19 mouse cellular contexts compared by ENCODE assay signal in genomic region chr7:30823675-30824074, GRCm38 (mm10). TPM values are rescaled to one million over a fixed set of nuclear protein-coding genes. Genes with fewer than 3 reads are reported as not detected.
DNase-seq lines count a peak whose midpoint lies in the region; ATAC-seq and TF ChIP-seq lines count a peak whose summit lies in the region.
"Had no signal": no experiment of that assay in that cellular context is flagged by ENCODE, and none has a peak within 500 bp of the region (broad histone marks: within the 10 kb centered on the region; RNA-seq: fewer than 3 reads in every experiment).

Gene Ffar2 (minus strand): TSS chr7:30823775.

- TF ChIP-seq POLR2A in spleen, adult 2 months (IDR thresholded peaks at IDR 0.05; ENCODE audit: low read depth, low read length): no peak

- ATAC-seq in intestine, embryonic 16.5 days: no peak
- no peak for ATAC-seq in stomach, embryonic 16.5 days (ENCODE audit: insufficient read depth, low FRiP score)
- no peak for ATAC-seq in megakaryocyte, adult 5-6 weeks (ENCODE audit: poor library complexity, severe bottlenecking)
- ATAC-seq: activated CD4-positive, CD25-positive, alpha-beta regulatory T cell, adult 4 months; forebrain, embryonic 15.5 days; Patski had no signal

- TF ChIP-seq CTCF in spleen, adult 2 months (IDR thresholded peaks at IDR 0.05; ENCODE audit: extremely low read depth, insufficient read depth, insufficient read length, insufficient replicate concordance): no peak

- peaks cover 3% of the 10 kb centered on the region; the same call in 1 of the 2 replicates for H3K9me3 ChIP-seq in intestine, embryonic 16.5 days (ENCODE audit: control insufficient read depth, low read length)
- H3K9me3 ChIP-seq in stomach, embryonic 16.5 days (replicated peaks; ENCODE audit: control insufficient read depth, low read length): no peaks in the 10 kb centered on the region
- H3K9me3 ChIP-seq: embryonic facial prominence, embryonic 12.5 days; forebrain, embryonic 15.5 days; hindbrain, embryonic 15.5 days had no signal

- no peaks in the 10 kb centered on the region for H3K36me3 ChIP-seq in spleen, adult 2 months (ENCODE audit: control insufficient read depth, insufficient read depth, low read length)
- no peaks in the 10 kb centered on the region for H3K36me3 ChIP-seq in intestine, embryonic 16.5 days (ENCODE audit: control insufficient read depth, insufficient read depth, low read length)
- no peaks in the 10 kb centered on the region for H3K36me3 ChIP-seq in stomach, embryonic 16.5 days (ENCODE audit: control insufficient read depth, insufficient read depth, low read length)
- H3K36me3 ChIP-seq: embryonic facial prominence, embryonic 12.5 days; forebrain, embryonic 15.5 days; heart, embryonic 12.5 days; hindbrain, embryonic 15.5 days had no signal

- no peak for DNase-seq in spleen, adult 2 months (ENCODE audit: low read depth in 1 of 2, low spot score in 2 of 2)
- no peak for DNase-seq in spleen, postnatal 36 days (ENCODE audit: low spot score in 2 of 2)
- DNase-seq in c-Kit-positive CD71-positive TER-119-positive erythroid progenitor cells, embryonic 14.5 days (ENCODE audit: low spot score): no peak
- DNase-seq in urinary bladder, postnatal 14 days (ENCODE audit: low spot score): no peak
- DNase-seq: adrenal gland, postnatal 14 days; cerebellum, adult 2 months; cerebellum, postnatal 10 days; gastrocnemius, postnatal 36 days had no signal

- H3K27ac ChIP-seq in spleen, adult 2 months (ENCODE audit: insufficient read depth, low read length): no peak within 1 kb of the TSS
- no peak within 1 kb of the TSS for H3K27ac ChIP-seq in intestine, embryonic 16.5 days (ENCODE audit: low read length)
- no peak within 1 kb of the TSS for H3K27ac ChIP-seq in stomach, embryonic 16.5 days (ENCODE audit: low read length)
- H3K27ac ChIP-seq: embryonic facial prominence, embryonic 12.5 days; forebrain, embryonic 15.5 days; hindbrain, embryonic 15.5 days had no signal

- no peak within 1 kb of the TSS for H3K4me3 ChIP-seq in spleen, adult 2 months (ENCODE audit: extremely low read depth, insufficient read depth, insufficient read length)
- no peak within 1 kb of the TSS for H3K4me3 ChIP-seq in intestine, embryonic 16.5 days (ENCODE audit: low read length)
- H3K4me3 ChIP-seq in stomach, embryonic 16.5 days (replicated peaks; ENCODE audit: low read length): no peak within 1 kb of the TSS
- H3K4me3 ChIP-seq: embryonic facial prominence, embryonic 12.5 days; forebrain, embryonic 15.5 days; heart, embryonic 12.5 days; hindbrain, embryonic 15.5 days had no signal

- H3K27me3 ChIP-seq in spleen, adult 2 months (ENCODE audit: control insufficient read depth, insufficient read depth, low read length): no peaks in the 10 kb centered on the region
- no peaks in the 10 kb centered on the region for H3K27me3 ChIP-seq in intestine, embryonic 16.5 days (replicated peaks; ENCODE audit: control insufficient read depth, insufficient read depth, low read length)
- no peaks in the 10 kb centered on the region for H3K27me3 ChIP-seq in stomach, embryonic 16.5 days (ENCODE audit: control insufficient read depth, insufficient read depth, low read length)
- H3K27me3 ChIP-seq: CH12.LX; embryonic facial prominence, embryonic 12.5 days; forebrain, embryonic 15.5 days; hindbrain, embryonic 15.5 days had no signal

- H3K4me1 ChIP-seq in spleen, adult 2 months (ENCODE audit: control insufficient read depth, insufficient read depth, insufficient read length): peaks cover 24% of the 10 kb centered on the region
- H3K4me1 ChIP-seq in intestine, embryonic 16.5 days (ENCODE audit: control insufficient read depth, insufficient read depth, low read length): peaks cover 8% of the 10 kb centered on the region; the same call in 1 of the 2 replicates
- 0 out of 2 replicates have a peak, but pooled peaks cover 3% of the 10 kb centered on the region for H3K4me1 ChIP-seq in stomach, embryonic 16.5 days (ENCODE audit: control insufficient read depth, insufficient read depth, low read length)
- H3K4me1 ChIP-seq: forebrain, embryonic 15.5 days; heart, embryonic 12.5 days; hindbrain, embryonic 15.5 days had no signal

- no peak within 1 kb of the TSS for H3K4me2 ChIP-seq in intestine, embryonic 16.5 days (ENCODE audit: low read depth, low read length)
- no peak within 1 kb of the TSS for H3K4me2 ChIP-seq in stomach, embryonic 16.5 days (ENCODE audit: low read depth, low read length)
- H3K4me2 ChIP-seq: embryonic facial prominence, embryonic 12.5 days; forebrain, embryonic 15.5 days; heart, embryonic 12.5 days; hindbrain, embryonic 15.5 days had no signal

- WGBS in spleen, adult 2 months: 94% methylated on average over 18 of the region's 18 CpGs
- WGBS in intestine, embryonic 16.5 days: 83% methylated on average over 18 of the region's 18 CpGs
- 81% methylated on average over 18 of the region's 18 CpGs for WGBS in stomach, embryonic 16.5 days

- no peak within 1 kb of the TSS for H3K9ac ChIP-seq in intestine, embryonic 16.5 days (ENCODE audit: low read depth, low read length)
- H3K9ac ChIP-seq in stomach, embryonic 16.5 days (ENCODE audit: low read length): no peak within 1 kb of the TSS
- H3K9ac ChIP-seq: embryonic facial prominence, embryonic 12.5 days; forebrain, embryonic 15.5 days; heart, embryonic 12.5 days; hindbrain, embryonic 15.5 days had no signal

RNA-seq across cellular contexts. Expression of gene Ffar2, which starts in this region (rescaled TPM):
- 19.2 and 38.6 TPM in 2 replicates for polyA plus RNA-seq in spleen, adult 2 months (2012; rRNA removed)
- polyA plus RNA-seq in intestine, embryonic 16.5 days (2015; fragmentation: Nextera tagmentation; extraction: Ambion mirVana): 10.9 and 11.7 TPM in 2 replicates
- 8.2 and 11.6 TPM in 2 replicates for polyA plus RNA-seq in stomach, embryonic 16.5 days (2015; fragmentation: Nextera tagmentation; extraction: Ambion mirVana)
- 3.4 and 4.0 TPM in 2 replicates for total RNA-seq in megakaryocyte, adult 5-6 weeks (2015)
- 12.2 and 15.3 TPM in 2 replicates for total RNA-seq in megakaryocyte, adult 5-6 weeks (2017)
- polyA plus RNA-seq: embryonic facial prominence, embryonic 12.5 days; forebrain, embryonic 11.5 days; heart, embryonic 12.5 days; Patski had no signal
